Mouse (Mus musculus) CH12.LX (cell line): ENCODE results near the gene Syce1.

Experiments used
- BHLHE40 ChIP-seq: IDR thresholded peaks from 2 replicates; pipeline ENCODE4 v1.6.1; 2011; ENCODE audit warnings: mild to moderate bottlenecking, low read depth, low read length, improper control_type of control experiment
- CTCF ChIP-seq, 2 experiments: IDR thresholded peaks in 1 of 2; conservative IDR thresholded peaks in 1 of 2; 2 replicates each; pipeline ENCODE4 v1.5.1; 2011 to 2012; ENCODE audit warnings: low read depth in 2 of 2, low read length in 2 of 2, improper control_type of control experiment in 1 of 2, inconsistent platforms in 1 of 2, mild to moderate bottlenecking in 1 of 2, moderate library complexity in 1 of 2
- ETS1 ChIP-seq: conservative IDR thresholded peaks from 2 replicates; pipeline ENCODE4 v1.6.1; 2012; ENCODE audit warnings: low read depth, mild to moderate bottlenecking, inconsistent platforms, low read length, improper control_type of control experiment, moderate library complexity
- HCFC1 ChIP-seq: IDR thresholded peaks from 2 replicates; pipeline ENCODE4 v1.6.1; 2012; ENCODE audit warnings: low read depth, mild to moderate bottlenecking, inconsistent platforms, low read length, improper control_type of control experiment
- MEF2A ChIP-seq: IDR thresholded peaks from 2 replicates; pipeline ENCODE4 v1.6.1; 2014; ENCODE audit warnings: low read depth, mild to moderate bottlenecking, inconsistent platforms, low read length, improper control_type of control experiment, borderline replicate concordance
- PAX5 ChIP-seq: IDR thresholded peaks from 2 replicates; pipeline ENCODE4 v1.6.1; 2012; ENCODE audit warnings: low read length, inconsistent platforms, mixed read lengths
- POLR2AphosphoS2 ChIP-seq: IDR thresholded peaks from 2 replicates; pipeline ENCODE4 v1.6.1; 2011; ENCODE audit warnings: low read depth, low read length, improper control_type of control experiment
- TBP ChIP-seq: conservative IDR thresholded peaks from 2 replicates; pipeline ENCODE4 v1.6.1; 2011; ENCODE audit warnings: low read depth, low read length, improper control_type of control experiment
- UBTF ChIP-seq: IDR thresholded peaks from 2 replicates; pipeline ENCODE4 v1.6.1; 2012; ENCODE audit warnings: low read depth, mild to moderate bottlenecking, inconsistent platforms, low read length, improper control_type of control experiment, moderate library complexity
- ZKSCAN1 ChIP-seq: IDR thresholded peaks from 2 replicates; pipeline ENCODE4 v1.6.1; 2012; ENCODE audit warnings: low read depth, inconsistent platforms, low read length, improper control_type of control experiment, borderline replicate concordance
- ZNF384 ChIP-seq: IDR thresholded peaks from 2 replicates; pipeline ENCODE4 v1.6.1; 2012; ENCODE audit warnings: low read depth, low read length, improper control_type of control experiment, inconsistent platforms

GRCm38 (mm10) chr7:140780548-140780947 is 7.1 kb downstream of the Syce1 start:
- TF ChIP-seq CTCF (conservative IDR thresholded peaks at IDR 0.05 in 1 of 2, IDR thresholded peaks at IDR 0.05 in 1 of 2; ENCODE audit: low read depth in 2 of 2, low read length in 2 of 2) (no peak), POLR2AphosphoS2 (no peak), PAX5 (no peak), ETS1 (no peak), HCFC1 (no peak), UBTF (no peak), MEF2A (no peak), TBP (no peak), BHLHE40 (no peak), ZKSCAN1 (no peak), ZNF384 (no peak)
